Mouse (Mus musculus): Measurements from ENCODE around the gene Gdpd5. TPM values are rescaled to one million over a fixed set of nuclear protein-coding genes. Genes with fewer than 3 reads are reported as not detected.

Gdpd5 gene
- polyA plus RNA-seq, 1 experiment from 2014 or later, result 19.1 TPM

Other genes starting within 250 kb of the Gdpd5 start
- gene Uvrag, start 240.3 kb upstream of the Gdpd5 start, polyA plus RNA-seq (2014; fragmentation: Nextera tagmentation; extraction: Ambion mirVana), result 12.2 and 12.8 TPM in 2 replicates
- 9.2 and 9.5 TPM in 2 replicates for gene Dgat2, start 198.7 kb upstream of the Gdpd5 start, polyA plus RNA-seq (2014; fragmentation: Nextera tagmentation; extraction: Ambion mirVana)
- gene Mogat2, start 142.8 kb upstream of the Gdpd5 start, polyA plus RNA-seq (2014; fragmentation: Nextera tagmentation; extraction: Ambion mirVana), result 9.3 and 13.0 TPM in 2 replicates
- gene Map6, start 114.0 kb upstream of the Gdpd5 start, polyA plus RNA-seq (2014; fragmentation: Nextera tagmentation; extraction: Ambion mirVana), result 36.2 and 36.7 TPM in 2 replicates
- gene Serpinh1, start 28.2 kb upstream of the Gdpd5 start, polyA plus RNA-seq (2014; fragmentation: Nextera tagmentation; extraction: Ambion mirVana), result 239 and 255 TPM in 2 replicates
- gene Klhl35, start 84.6 kb downstream of the Gdpd5 start, polyA plus RNA-seq (2014; fragmentation: Nextera tagmentation; extraction: Ambion mirVana), result 4.7 and 5.5 TPM in 2 replicates
- gene Rps3, start 102.3 kb downstream of the Gdpd5 start, polyA plus RNA-seq (2014; fragmentation: Nextera tagmentation; extraction: Ambion mirVana), result 699 and 715 TPM in 2 replicates
- gene Arrb1, start 154.1 kb downstream of the Gdpd5 start, polyA plus RNA-seq (2014; fragmentation: Nextera tagmentation; extraction: Ambion mirVana), result 4.0 and 4.2 TPM in 2 replicates
- 0.20 and 0.29 TPM in 2 replicates for gene Tpbgl, start 245.7 kb downstream of the Gdpd5 start, polyA plus RNA-seq (2014; fragmentation: Nextera tagmentation; extraction: Ambion mirVana)

All from forebrain, embryonic 11.5 days (tissue).